ENCODE assay signal across 8 mouse cellular contexts in the genomic region with DNA sequence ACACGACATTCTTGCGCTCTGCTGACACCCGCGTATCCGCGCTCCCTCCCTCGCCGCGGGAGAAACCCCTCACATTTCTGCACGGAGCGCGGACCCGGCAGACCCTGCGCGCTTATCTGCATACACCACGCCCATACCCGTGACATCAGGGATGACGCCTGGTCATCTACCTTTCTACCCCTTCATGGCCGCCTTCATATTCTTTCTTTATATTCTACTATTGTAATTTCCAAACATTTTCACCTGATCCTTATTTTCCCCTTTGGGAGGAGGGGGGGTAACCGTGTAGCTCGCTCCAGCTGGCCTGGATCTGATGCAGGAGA.
DNase-seq lines count a peak whose midpoint lies in the region; ATAC-seq and TF ChIP-seq lines count a peak whose summit lies in the region.
"Not testable (repeated sequence)": the region's sequence is repeated elsewhere in the genome, so short reads cannot be mapped to it uniquely, and the experiment has no call there.

No protein-coding gene starts in this region.

- not testable (repeated sequence) for H3K4me3 ChIP-seq in embryonic facial prominence, embryonic 13.5 days; forebrain, embryonic 16.5 days (replicated peaks; ENCODE audit: low read length); hindbrain, embryonic 11.5 days (ENCODE audit: low read depth, low read length); intestine, postnatal 0 days (ENCODE audit: low read depth, low read length); limb, embryonic 14.5 days (replicated peaks; ENCODE audit: low read length); lung, embryonic 14.5 days (ENCODE audit: low read depth, low read length); midbrain, embryonic 14.5 days (replicated peaks; ENCODE audit: low read depth, low read length); stomach, embryonic 14.5 days (ENCODE audit: low read depth, low read length)

- DNase-seq in hindbrain, embryonic 11.5 days (ENCODE audit: low spot score); limb, embryonic 14.5 days (ENCODE audit: low spot score); lung, embryonic 14.5 days; midbrain, embryonic 14.5 days: not testable (repeated sequence)

- not testable (repeated sequence) for H3K9ac ChIP-seq in embryonic facial prominence, embryonic 13.5 days; forebrain, embryonic 16.5 days (replicated peaks; ENCODE audit: low read depth, low read length); hindbrain, embryonic 11.5 days (ENCODE audit: low read depth, low read length); intestine, postnatal 0 days (ENCODE audit: low read depth, low read length); limb, embryonic 14.5 days (ENCODE audit: low read depth, low read length, severe bottlenecking); lung, embryonic 14.5 days; midbrain, embryonic 14.5 days (replicated peaks; ENCODE audit: low read length); stomach, embryonic 14.5 days (replicated peaks; ENCODE audit: low read depth, low read length)

- not testable (repeated sequence) for H3K27ac ChIP-seq in embryonic facial prominence, embryonic 13.5 days; forebrain, embryonic 16.5 days (ENCODE audit: low read length); hindbrain, embryonic 11.5 days (ENCODE audit: low read depth, low read length); intestine, postnatal 0 days (ENCODE audit: low read depth, low read length); limb, embryonic 14.5 days (replicated peaks; ENCODE audit: low read depth, low read length); lung, embryonic 14.5 days (ENCODE audit: low read depth); midbrain, embryonic 14.5 days (replicated peaks; ENCODE audit: low read depth, low read length); stomach, embryonic 14.5 days (ENCODE audit: low read length)

- not testable (repeated sequence) for TF ChIP-seq CTCF in intestine, postnatal 0 days (IDR thresholded peaks at IDR 0.05; ENCODE audit: low read depth); lung, embryonic 14.5 days (IDR thresholded peaks at IDR 0.05; ENCODE audit: low read depth)

- not testable (repeated sequence) for H3K9me3 ChIP-seq in embryonic facial prominence, embryonic 13.5 days; forebrain, embryonic 16.5 days (ENCODE audit: control insufficient read depth, low read length); hindbrain, embryonic 11.5 days (ENCODE audit: control insufficient read depth, low read length); intestine, postnatal 0 days (ENCODE audit: control insufficient read depth); limb, embryonic 14.5 days (ENCODE audit: control insufficient read depth, low read length); lung, embryonic 14.5 days (ENCODE audit: low read depth, low read length); midbrain, embryonic 14.5 days (ENCODE audit: control insufficient read depth, low read length); stomach, embryonic 14.5 days (ENCODE audit: control insufficient read depth, low read depth, low read length)

- not testable (repeated sequence) for H3K36me3 ChIP-seq in embryonic facial prominence, embryonic 13.5 days; forebrain, embryonic 16.5 days (ENCODE audit: control insufficient read depth, insufficient read depth); hindbrain, embryonic 11.5 days (ENCODE audit: control insufficient read depth, insufficient read depth, low read length); intestine, postnatal 0 days (ENCODE audit: control insufficient read depth, insufficient read depth); limb, embryonic 14.5 days (ENCODE audit: control insufficient read depth, insufficient read depth, low read length); lung, embryonic 14.5 days (ENCODE audit: insufficient read depth); midbrain, embryonic 14.5 days (ENCODE audit: control insufficient read depth, insufficient read depth, low read length); stomach, embryonic 14.5 days (ENCODE audit: control insufficient read depth, insufficient read depth, low read length)

- H3K27me3 ChIP-seq in embryonic facial prominence, embryonic 13.5 days, result peaks cover 23% of the 10 kb centered on the region
- H3K27me3 ChIP-seq in forebrain, embryonic 16.5 days (replicated peaks; ENCODE audit: control insufficient read depth, insufficient read depth, low read length), result peaks cover 18% of the 10 kb centered on the region
- H3K27me3 ChIP-seq in hindbrain, embryonic 11.5 days (ENCODE audit: control insufficient read depth, insufficient read depth, low read length); limb, embryonic 14.5 days (ENCODE audit: control insufficient read depth, insufficient read depth, low read length); stomach, embryonic 14.5 days (ENCODE audit: control insufficient read depth, insufficient read depth, low read length): not testable (repeated sequence)
- peaks cover 13% of the 10 kb centered on the region; the same call in 1 of the 2 replicates for H3K27me3 ChIP-seq in intestine, postnatal 0 days (replicated peaks; ENCODE audit: control insufficient read depth, insufficient read depth, low read length)
- H3K27me3 ChIP-seq in lung, embryonic 14.5 days (ENCODE audit: insufficient read depth, low read length), result peaks cover 13% of the 10 kb centered on the region; the same call in 1 of the 2 replicates
- peaks cover 15% of the 10 kb centered on the region for H3K27me3 ChIP-seq in midbrain, embryonic 14.5 days (ENCODE audit: control insufficient read depth, insufficient read depth, low read length)

- H3K4me2 ChIP-seq in embryonic facial prominence, embryonic 13.5 days; forebrain, embryonic 16.5 days (ENCODE audit: low read length); hindbrain, embryonic 11.5 days (replicated peaks; ENCODE audit: low read depth, low read length); intestine, postnatal 0 days (replicated peaks; ENCODE audit: low read depth); limb, embryonic 14.5 days (replicated peaks; ENCODE audit: low read depth, low read length, severe bottlenecking); lung, embryonic 14.5 days; midbrain, embryonic 14.5 days (ENCODE audit: low read length); stomach, embryonic 14.5 days (replicated peaks; ENCODE audit: low read depth, low read length): not testable (repeated sequence)

- peak; percentile 67; the same call in 1 of the 2 replicates for ATAC-seq in embryonic facial prominence, embryonic 13.5 days (ENCODE audit: insufficient number of reproducible peaks, insufficient read depth, low FRiP score, low TSS enrichment, low read depth)
- 0 out of 2 replicates have a peak, but pooled peaks have one; percentile 26 for ATAC-seq in forebrain, embryonic 16.5 days
- peak; percentile 84 for ATAC-seq in hindbrain, embryonic 11.5 days (ENCODE audit: low FRiP score)
- peak; percentile 67 for ATAC-seq in intestine, postnatal 0 days
- peak; percentile 74; the same call in 1 of the 2 replicates for ATAC-seq in limb, embryonic 14.5 days (ENCODE audit: low FRiP score, low read depth)
- peak; percentile 84 for ATAC-seq in lung, embryonic 14.5 days (ENCODE audit: insufficient read depth)
- ATAC-seq in midbrain, embryonic 14.5 days (ENCODE audit: low FRiP score, low TSS enrichment), result peak; percentile 79; the same call in 1 of the 2 replicates
- ATAC-seq in stomach, embryonic 14.5 days (ENCODE audit: insufficient number of reproducible peaks, insufficient read depth, low FRiP score, low read depth), result peak; percentile 85

- not testable (repeated sequence) for H3K4me1 ChIP-seq in embryonic facial prominence, embryonic 13.5 days; forebrain, embryonic 16.5 days (replicated peaks; ENCODE audit: control insufficient read depth, insufficient read depth, low read length); hindbrain, embryonic 11.5 days (replicated peaks; ENCODE audit: control insufficient read depth, insufficient read depth, low read length); intestine, postnatal 0 days (replicated peaks; ENCODE audit: control insufficient read depth, insufficient read depth, low read length); limb, embryonic 14.5 days (ENCODE audit: control insufficient read depth, insufficient read depth, low read length); lung, embryonic 14.5 days (ENCODE audit: insufficient read depth); midbrain, embryonic 14.5 days (ENCODE audit: control insufficient read depth, insufficient read depth, low read length); stomach, embryonic 14.5 days (ENCODE audit: control insufficient read depth, insufficient read depth, low read length)

- not testable (repeated sequence) for TF ChIP-seq POLR2A in limb, embryonic 14.5 days (IDR thresholded peaks at IDR 0.05; ENCODE audit: borderline replicate concordance, extremely low read depth, insufficient read depth, insufficient read length)

- WGBS in embryonic facial prominence, embryonic 13.5 days, result 0% methylated on average over 2 of the region's 21 CpGs
- 7% methylated on average over 2 of the region's 21 CpGs for WGBS in forebrain, embryonic 16.5 days
- WGBS in hindbrain, embryonic 11.5 days, result no CpG with 5 or more reads among the region's 21 CpGs
- WGBS in intestine, postnatal 0 days, result 8% methylated on average over 2 of the region's 21 CpGs
- 0% methylated on average over 1 of the region's 21 CpGs for WGBS in limb, embryonic 14.5 days
- no CpG with 5 or more reads among the region's 21 CpGs for WGBS in lung, embryonic 14.5 days
- WGBS in midbrain, embryonic 14.5 days, result 0% methylated on average over 1 of the region's 21 CpGs
- WGBS in stomach, embryonic 14.5 days, result 8% methylated on average over 2 of the region's 21 CpGs

Comparison
In these comparisons a context has a peak if more than half of its experiments do, and no peak if none do; other contexts are left out.
1. ATAC-seq: peak in every context shown above with its lines; median percentile 85 in stomach, embryonic 14.5 days; 84 in hindbrain, embryonic 11.5 days; 84 in lung, embryonic 14.5 days; 79 in midbrain, embryonic 14.5 days; 74 in limb, embryonic 14.5 days; 67 in embryonic facial prominence, embryonic 13.5 days; 67 in intestine, postnatal 0 days; 26 in forebrain, embryonic 16.5 days.